Mouse (Mus musculus) MEL-GATA-1-ER (cell line): ENCODE results near the gene Agbl2.
"Not testable (repeated sequence)": the region's sequence is repeated elsewhere in the genome, so short reads cannot be mapped to it uniquely, and the experiment has no call there.

Experiments
- DNase-seq: peaks from one replicate; pipeline ENCODE4 v3.0.0-alpha.2; 2012; ENCODE audit warnings: low read depth; ENCODE audit errors: extremely low read depth

The Agbl2 gene

DNA sequence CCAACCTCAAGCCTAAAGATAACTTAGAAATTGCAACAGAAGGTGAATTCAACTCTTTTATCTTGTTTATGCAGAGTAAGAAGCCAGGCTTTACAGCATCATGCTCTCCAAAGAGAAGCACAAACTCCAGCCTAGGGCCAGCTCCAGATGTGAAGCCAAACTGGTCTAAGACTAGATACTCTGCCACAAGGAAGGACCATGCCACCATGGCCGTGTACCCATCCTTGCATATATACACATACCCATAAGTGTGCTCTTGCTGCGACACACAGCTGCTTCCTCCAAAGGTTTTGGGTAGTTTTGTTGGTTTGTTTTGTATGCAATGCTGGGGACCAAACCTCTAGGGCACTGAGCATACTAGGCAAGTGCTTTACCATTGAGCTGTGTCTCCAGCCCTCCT lies 32.7 kb downstream of the Agbl2 start:
- no peak for DNase-seq

DNA sequence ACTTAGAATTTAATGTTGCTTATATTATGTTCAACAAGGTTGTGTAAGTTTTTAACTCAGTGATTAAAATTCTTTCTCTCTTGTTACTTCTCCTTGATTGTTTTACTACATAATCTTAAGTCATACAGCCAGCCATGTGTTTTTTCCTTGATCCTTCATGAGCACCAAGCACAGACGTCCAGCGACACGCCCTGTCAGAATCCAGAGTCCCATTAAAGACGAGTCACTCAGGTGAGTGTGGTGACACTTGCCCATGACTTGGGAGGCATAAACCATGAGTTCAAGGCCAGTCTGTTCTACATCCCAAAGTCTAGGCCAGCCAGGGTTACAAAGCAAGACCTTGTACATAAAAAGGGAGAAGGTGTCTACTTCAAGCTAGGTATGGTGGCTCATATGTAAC lies 33.6 kb downstream of the Agbl2 start:
- no peak for DNase-seq

DNA sequence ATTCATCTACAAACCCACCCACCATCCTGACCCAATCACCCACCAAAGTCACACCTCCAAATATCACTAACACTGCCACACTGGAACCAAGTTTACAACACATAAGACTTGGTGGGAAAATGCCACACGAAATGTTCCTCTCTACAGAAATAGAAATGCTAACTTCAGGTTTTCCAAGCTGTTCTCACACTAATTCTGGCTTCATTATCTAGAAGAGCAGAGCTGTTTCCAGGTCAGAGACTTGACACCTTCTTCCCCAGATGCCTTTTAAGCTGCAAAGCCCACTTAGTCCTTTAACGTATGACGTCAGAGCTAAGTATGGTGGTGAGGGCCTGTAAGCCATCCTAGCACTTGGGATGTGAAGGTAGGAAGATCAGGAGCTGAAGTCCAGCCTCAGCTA lies 36.2 kb downstream of the Agbl2 start:
- no peak for DNase-seq

DNA sequence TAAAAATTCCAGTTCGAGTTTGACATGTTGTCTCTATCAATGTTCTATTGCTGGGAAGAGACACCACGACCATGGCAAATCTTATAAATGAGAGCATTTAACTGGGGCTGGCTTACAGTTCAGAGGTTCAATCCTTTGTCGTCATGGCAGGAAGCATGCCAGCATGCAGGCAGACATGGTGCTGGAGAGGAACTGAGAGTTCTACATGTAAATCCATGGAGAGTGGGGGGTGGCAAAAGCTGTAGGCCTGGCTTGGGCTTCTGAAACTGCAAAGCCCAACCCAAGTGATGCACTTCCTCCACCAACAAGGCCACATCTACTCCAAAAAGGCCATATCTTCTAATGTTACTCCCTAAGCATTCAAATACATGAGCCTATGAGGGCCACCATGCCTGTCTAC lies 38.4 kb downstream of the Agbl2 start:
- no peak for DNase-seq

DNA sequence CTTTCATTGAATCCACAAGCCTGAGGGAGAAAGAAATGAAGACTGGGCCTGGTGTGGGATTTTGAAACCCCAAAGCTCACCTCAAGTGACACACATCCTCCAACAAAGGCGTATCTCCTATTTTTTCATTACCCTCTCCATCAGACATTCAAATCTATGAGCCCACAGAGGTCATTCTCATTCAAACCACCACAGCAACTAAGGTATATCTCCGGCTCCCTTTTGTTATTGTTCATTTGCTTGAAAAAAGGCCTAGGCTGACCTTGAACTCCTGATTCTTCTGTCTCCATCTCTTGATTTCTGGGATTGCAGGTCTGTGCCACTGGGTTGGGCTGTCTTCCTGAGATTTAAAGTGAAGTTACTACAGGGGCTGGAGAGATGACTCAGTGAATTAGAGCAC lies 40.5 kb downstream of the Agbl2 start:
- DNase-seq = no peak

DNA sequence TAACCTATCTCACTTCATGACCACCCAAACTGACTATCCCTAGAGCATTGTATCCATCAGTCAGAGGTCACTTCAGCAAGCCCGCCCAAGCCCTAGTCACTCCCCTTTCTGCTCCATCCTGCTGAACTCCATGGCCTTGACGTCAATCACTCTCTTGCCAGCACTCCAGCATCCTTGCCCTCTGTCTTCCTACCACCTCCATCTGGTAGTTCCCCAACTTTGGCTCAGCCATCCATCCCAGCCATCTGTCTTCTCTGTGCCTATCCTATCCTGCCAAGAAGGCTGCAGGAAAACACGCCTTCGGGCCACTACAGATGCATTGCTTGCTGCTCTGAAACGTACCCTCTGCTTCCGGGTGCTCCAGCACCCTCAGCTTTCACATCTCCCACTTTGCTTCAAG lies 41.3 kb downstream of the Agbl2 start:
- no peak for DNase-seq

DNA sequence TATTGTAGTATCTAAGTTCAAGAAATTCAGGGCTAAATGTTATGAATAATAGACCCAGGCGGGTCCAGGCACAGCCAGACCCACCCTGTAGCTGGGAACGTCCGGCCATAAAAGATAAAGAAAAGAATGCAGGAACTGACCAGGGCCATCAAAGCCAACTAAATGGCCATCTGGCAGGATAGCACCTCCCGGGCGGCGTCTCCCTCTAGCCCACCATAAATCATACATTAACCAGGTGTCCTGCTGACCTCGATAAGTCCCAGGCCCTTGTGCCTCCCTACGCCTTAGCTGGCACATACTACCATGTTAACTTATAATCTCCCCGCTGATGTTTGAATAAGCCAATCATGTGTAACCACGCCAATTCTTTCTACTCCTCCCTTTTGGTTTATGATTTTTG lies 42.0 kb downstream of the Agbl2 start:
- not testable (repeated sequence) for DNase-seq

DNA sequence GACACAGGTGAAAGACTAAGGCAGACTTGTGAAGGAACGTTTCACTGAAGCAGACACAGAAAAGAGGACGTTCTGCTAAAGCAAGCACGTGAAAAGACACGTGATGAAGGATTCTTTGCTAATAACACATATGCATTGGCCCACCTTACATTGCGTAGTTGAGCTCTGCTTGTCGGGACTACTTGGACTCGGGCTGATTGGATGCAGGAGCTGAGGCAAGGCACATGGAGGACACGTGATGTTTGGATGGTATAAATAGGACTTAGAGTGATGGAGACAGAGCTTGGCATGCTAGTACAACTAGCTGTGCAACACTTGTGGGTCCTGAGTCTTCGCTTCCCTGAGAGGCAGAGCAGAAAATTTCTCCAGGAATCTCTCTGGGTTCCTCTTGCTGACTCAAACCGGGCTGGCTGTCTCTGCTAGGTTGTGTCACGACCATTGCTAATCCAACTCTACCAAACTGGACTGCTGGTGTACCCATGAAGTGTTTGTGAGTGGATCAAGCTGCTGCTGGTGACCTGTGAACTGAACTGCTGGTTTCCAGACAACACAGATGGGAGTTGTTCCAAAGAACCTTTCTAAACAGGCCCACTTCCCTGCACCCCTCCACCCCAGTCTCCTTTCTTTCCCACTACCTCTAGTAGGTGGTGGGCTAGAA lies 43.1 kb downstream of the Agbl2 start:
- no peak for DNase-seq

DNA sequence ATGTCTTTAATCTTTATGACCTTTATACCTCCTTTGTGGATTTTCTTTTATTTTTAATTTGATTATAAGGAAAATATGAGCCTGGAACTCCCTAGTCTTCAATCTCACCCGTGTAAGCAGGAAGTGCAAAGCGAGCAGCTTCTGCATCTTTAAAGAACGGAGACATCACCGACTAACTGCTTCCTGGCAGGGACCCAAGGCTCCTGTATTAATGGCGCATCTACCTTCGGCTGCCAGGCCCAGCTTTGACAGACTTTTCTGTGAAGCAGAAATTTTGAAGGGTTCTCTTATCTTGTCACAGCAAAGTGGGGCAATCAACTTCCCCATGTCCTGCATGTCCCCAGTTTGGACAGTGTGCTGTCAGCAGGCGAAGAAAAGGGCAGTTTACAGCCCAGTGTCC lies 46.2 kb downstream of the Agbl2 start:
- DNase-seq = peak; percentile 49

DNA sequence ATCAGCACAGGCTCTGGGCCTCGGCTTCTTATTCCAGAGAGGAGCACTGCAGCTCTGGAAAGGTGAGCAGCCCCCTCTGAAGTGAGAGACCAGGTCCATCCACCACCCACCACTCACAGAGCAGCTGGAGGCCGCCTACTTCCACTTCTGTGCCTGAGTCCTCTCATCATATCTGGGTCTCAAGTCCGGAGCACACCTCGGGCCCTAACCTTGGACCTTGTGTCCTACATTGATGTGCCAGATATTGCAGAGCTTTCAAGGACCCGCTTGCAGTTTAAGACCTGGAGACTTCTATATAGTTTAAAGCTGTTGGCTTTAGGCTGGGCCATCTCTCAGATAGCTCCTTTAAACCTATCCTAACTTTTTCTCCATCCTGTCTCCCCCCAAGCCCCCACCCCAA lies 51.0 kb downstream of the Agbl2 start:
- no peak for DNase-seq

DNA sequence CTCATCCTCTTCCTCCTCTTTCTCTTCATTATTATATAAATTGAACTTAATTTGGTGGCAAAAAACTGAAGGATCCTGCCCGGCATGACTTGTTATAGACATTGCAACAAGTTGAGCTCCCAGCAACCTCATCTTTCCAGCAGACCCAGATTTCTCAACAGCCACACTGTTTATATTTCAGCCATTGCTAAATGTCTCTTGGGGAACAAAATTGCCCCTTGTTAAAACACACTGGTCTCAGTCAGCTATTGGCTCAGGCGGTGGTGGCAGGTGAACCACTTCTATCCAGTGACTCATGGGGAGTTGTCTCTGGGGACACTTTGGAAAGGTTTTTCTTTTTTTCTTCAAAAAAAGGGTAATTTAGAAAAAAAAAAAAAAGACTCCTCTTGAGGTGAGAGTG lies 56.1 kb downstream of the Agbl2 start:
- no peak for DNase-seq

DNA sequence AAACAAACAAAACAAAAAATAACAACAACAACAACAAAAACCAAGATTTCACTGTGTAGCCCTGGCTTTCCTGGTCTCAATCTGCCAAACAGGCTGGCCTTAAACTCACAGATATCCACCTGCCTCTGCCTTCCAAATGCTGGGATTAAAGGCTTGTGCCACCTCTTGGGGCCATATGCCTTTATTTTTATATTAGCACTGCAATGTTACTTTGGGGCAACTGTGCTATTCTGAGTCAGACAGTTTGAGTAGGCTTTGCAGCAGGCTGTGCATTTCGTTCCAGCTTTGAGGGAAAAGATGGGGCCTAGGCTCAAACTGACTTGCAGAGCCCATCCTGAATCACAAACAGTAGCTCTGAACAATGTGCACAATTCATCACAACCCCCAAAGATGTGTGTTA lies 61.1 kb downstream of the Agbl2 start:
- DNase-seq = no peak

DNA sequence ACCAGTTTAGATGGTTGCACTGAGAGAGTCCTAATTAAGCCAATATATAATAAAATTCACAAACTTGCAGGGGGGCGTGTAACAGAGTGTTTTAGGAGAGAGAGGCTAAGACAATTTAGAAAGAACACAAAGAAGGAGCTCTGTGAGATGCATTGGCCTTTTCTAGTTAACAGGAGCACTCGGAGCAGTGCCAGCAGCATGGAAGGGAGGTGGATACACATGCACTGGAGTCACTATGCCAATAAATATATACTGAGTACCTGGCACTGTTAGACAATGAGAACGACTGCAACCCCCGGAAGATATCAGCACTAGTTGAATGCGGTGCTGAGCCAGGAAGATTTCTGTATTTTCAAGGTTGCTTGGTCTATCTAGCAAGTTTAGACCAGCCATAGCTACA lies 61.7 kb downstream of the Agbl2 start:
- DNase-seq = no peak

DNA sequence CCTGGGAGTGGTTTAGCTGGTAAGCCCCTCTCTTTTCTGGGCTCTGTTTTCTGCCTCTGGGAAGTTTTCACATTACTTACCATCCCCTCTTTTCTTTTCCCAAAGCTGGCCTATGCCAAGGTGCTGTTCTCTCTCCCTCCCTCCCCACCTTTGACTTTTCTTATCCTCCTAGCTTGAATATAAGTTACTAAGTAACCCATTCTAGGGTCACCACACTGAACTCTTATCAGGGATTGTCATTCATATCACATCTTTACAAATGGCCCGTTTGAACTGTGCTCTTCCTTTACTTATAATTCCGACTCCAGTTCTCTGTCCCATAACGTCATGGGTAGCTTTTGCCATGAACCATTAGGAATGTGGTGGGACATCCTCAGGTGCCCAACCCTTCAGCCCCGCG lies 62.7 kb downstream of the Agbl2 start:
- DNase-seq = no peak

DNA sequence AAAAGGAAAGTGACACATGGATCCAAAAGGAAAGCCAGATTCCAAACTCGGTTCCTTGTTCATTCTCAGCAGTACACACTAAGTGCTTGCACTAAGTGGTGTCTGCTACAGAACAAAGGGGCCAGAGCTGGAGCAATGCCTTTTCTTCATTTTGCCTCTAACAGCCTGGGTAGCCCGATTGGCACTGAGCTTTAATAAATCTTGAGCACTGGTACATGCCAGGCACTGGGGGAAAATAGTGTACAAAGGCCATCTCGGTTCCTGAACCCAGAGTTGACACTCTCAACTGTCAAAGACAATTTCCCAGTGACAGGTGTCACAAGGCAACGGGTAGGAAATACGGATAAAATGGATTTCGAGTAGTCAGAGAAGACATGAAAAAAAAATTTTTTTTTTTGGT lies 63.6 kb downstream of the Agbl2 start:
- DNase-seq = no peak

DNA sequence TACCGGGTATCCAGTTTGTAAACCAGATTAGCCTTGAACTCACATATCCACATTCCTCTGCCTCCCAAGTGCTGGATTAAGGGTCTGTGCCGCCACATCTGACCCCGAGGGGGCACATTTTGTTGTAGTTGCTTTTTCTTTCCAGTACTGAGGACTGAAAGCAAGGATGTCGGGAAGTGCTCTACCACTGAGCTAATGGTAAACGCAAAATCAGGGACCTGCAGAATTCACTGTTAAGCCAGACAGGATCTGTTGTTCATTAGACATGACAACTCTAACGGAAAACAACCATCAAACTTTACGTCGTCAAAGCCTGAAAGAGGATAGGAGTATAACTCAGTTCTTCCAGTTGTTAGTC lies 64.0 kb downstream of the Agbl2 start:
- no peak for DNase-seq

DNA sequence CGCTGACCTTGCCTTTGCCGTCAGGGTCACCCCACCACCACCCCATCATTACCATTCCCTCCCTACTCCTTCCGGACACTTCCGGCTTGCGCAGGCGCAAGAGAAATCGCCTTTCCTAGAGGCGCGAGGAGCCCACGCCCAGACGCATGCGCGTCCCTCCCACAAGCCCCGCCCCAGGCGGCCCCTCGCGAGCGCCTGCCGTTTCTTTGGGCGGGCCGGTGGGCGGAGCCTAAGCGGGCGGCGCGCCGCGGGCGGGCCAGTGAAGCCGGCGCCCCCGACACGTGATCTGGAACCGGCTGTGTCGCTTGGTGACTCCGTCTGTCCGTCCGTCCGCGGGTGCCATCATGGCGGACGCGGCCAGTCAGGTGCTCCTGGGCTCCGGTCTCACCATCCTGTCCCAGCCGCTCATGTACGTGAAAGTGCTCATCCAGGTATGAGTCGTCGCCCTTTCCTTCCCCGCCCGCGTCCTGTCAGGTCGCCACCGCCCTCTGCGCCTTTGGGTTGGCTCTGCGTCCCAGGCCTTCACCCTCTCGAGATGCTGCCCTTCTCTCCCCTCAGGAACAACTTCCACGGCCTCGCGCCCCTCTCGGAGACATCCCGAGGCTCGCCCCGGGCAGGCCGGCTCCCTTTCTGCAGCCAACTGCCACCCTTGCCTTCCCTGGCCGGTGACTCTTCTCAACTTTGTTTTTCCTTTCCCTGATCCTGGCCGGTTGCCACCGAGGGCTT lies 64.6 kb downstream of the Agbl2 start, which contains the start of gene Mtch2:
Gene Mtch2, plus strand, starts transcription at position 201 of the 726 bp plus-strand sequence.
- DNase-seq = peak; percentile 82

DNA sequence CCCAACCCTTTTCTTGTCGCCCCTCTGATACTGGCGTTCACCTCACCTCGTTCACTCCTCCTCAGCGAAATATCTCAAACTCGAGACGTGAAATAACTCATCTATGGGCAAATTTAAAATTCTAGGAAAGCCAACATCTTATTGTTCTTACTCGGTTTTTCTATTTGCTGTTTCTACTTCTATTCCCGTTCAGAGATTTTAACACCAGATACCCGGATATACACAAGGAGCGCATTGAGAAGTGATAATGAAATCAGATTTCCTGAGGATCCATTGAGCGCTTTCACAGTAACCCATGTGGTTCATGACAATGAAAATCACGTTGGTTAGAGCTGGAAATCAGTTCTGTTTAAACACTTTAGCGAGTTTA lies 65.1 kb downstream of the Agbl2 start:
- no peak for DNase-seq

DNA sequence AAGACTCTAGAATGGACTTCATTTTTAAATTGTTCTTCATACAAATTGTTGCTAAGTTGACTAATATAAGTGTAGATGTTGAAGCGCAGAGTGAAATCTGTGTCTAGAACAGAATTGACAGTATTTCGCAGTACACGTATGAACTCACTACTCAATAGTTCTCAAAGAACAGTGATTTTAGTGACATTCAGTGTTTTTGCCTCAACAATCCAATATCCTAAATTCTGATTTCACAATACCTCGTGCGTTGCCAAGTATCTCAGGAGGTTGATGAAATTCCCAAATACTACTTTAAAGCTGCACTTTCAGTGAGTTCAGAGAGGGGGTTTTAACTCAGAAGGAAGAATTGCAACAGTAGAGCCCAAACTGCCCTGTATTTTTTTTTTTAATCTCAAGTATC lies 65.8 kb downstream of the Agbl2 start:
- no peak for DNase-seq

DNA sequence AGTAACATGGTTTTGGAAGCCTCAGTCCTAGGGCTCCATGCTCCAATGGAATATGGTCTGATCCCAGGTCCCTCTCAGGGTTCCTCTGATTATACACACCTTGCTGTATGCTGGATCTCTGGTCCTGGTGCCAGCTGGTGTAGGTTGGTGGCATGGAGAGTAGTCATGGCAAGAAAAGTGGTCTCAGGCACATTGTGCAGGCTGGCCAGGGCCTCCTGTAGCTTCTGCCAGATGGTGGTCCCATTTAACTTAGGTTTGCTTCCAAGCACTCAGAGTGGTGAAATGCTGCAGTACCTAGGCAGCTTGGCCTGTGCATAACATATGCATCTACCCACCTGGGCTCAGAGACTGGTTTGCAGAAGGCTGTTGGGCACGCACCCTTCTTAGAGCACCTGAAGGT lies 67.9 kb downstream of the Agbl2 start:
- DNase-seq = no peak

DNA sequence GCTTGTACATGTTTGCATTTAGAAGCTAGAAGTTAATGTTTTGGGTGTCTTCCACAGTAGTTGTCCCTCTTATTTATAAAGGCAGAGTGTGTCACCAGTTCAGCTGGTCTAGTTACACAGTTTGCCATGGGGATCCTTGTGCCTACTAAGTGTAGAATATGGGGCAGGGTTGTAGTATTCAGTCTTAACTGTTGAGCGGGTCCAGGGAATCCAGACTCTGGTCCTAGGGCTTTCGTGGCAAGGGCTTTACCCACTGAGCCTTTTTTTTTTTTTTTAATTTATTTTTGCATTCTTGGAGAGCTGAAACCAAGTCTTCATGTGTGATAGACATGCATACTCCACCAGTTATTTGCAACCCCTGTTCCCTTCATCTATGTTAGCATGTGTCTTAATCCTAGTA lies 79.0 kb downstream of the Agbl2 start:
- DNase-seq = no peak

DNA sequence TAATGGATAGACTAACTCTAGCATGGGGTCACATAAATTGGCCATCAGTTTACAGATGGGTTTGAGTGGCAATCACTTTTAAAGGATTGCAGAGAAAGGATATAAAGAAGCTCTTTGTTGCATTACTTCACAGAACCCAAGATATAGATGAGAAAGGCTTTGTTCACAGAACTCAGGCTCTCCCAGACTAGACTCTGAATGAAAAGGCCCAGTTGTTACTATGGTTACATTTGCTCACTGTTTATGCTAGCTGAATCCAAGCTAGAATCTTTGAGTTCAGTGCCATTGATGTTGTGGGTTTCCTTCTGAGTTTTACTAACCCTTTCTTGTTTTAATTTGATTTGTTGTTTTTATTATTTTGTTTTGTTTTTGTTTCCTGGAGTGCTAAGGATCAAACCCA lies 81.7 kb downstream of the Agbl2 start:
- DNase-seq = no peak

DNA sequence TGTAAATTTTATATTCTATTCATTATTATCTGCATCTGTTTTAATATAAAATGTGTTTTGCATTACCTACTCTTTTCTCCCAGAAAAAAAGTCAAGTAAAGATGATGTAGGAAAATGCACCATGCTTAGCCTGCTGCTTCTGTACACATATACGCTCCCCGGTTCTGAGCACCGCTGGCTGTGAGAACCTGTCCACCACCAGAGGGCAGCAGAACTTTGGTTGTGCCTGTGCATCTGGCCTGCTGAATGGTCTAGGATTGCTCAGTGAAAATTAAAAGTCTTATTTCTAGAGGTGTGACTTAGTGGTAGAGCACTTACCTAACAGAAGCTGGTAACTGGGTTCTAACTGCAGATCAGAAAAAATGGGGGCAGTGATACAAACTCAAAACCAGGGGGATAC lies 84.0 kb downstream of the Agbl2 start:
- peak; percentile 49 for DNase-seq
